Mouse (Mus musculus): Measurements from ENCODE around the gene Yipf6. TPM values are rescaled to one million over a fixed set of nuclear protein-coding genes. Genes with fewer than 3 reads are reported as not detected.
"Not testable (repeated sequence)": the region's sequence is repeated elsewhere in the genome, so short reads cannot be mapped to it uniquely, and the experiment has no call there.

The Yipf6 gene
- 24.4 and 29.5 TPM in 2 replicates for total RNA-seq (2017)

DNA sequence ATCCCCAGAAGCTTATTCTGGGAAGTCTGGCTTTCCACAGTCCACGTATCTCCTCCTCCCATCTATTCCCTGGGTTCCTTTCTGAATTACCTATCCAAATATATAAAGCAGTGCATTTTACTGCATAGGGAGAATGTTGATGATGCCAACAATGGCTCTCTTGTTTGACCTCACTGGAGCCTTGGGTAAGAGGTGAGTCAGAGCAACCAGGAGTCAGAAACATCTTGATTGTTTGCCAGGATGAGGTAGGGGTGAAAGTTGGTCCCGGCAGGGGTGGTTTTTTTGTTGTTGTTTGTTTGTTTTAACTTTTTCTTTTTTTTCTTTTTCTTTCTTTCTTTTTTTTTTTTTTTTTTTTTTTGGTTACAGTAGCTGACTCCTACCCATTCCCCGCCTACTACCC lies at the start of gene Yipf6:
Gene Yipf6 (plus strand): TSS at position 216 of the 400 bp plus-strand sequence.
- no peak for ATAC-seq (ENCODE audit: extremely low read depth, insufficient number of reproducible peaks, low FRiP score, poor library complexity, severe bottlenecking)

- no peak for ATAC-seq (ENCODE audit: extremely low read depth, insufficient number of reproducible peaks, low FRiP score, poor library complexity, severe bottlenecking)
Observed at GRCm38 (mm10) chrX:98890072-98890405, 46.1 kb upstream of the Yipf6 start.

DNA sequence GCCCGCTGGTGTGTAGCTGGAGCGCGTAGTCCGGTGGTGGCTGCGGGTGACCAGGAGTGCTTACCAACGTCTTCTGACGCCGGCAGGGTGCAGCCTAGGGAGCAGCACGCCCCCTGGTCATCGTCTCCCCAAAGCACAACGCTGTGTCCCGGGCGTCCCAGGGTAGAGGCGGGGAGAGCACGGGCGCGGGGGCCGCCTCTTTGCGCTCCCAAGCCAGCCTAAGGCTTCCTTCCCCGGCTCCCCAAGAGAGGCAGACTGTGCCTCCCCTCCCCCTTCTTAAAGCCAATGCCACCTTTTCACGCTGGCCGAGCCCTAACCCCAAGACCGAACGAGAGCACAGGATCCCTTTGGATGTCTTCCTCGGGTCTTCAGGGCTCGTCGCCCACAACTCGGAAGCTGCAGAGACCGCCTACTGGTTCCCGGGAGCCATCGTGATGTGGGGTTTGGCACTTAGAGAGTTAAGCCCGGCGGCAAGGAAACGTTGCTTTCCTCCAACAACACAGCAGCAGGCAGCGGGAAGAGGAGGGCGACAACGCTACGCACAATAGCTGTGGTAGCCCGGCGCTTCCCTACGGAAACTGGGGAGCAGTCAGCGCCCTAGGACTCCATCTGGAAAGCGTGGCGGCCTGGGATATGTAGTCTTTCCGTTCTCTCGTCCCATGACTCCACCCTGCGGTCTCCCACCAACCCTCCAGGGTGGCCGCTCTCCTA lies 45.6 kb upstream of the Yipf6 start, which contains the start of gene Ophn1:
Gene Ophn1 (minus strand): TSS at position 620 of the 711 bp plus-strand sequence.
- ATAC-seq (ENCODE audit: extremely low read depth, insufficient number of reproducible peaks, low FRiP score, poor library complexity, severe bottlenecking): no peak

- no peak for ATAC-seq (ENCODE audit: extremely low read depth, insufficient number of reproducible peaks, low FRiP score, poor library complexity, severe bottlenecking)
Observed at GRCm38 (mm10) chrX:98898307-98898706, 37.8 kb upstream of the Yipf6 start.

GRCm38 (mm10) chrX:98904226-98904625 lies 31.9 kb upstream of the Yipf6 start:
- no peak for ATAC-seq (ENCODE audit: extremely low read depth, insufficient number of reproducible peaks, low FRiP score, poor library complexity, severe bottlenecking)

DNA sequence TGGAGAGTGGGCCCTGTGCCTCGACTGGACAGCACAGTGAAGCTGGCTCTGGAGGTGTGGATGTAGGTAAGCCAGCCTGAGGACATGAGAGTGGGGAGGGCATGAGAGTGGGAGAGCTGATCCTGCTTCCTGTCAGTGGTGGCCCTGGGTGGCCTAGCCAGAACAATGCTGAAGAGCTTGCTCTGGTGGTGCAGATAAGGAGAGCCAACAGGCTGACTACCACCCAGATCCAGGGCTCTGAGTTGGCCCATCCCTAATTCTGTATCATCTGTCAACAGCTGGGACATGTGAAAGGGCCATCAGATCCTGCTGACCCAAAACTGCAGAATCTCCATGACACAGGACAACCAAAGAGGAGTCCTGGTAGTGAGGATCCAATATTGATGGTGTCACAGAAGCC lies 27.2 kb upstream of the Yipf6 start:
- ATAC-seq (ENCODE audit: extremely low read depth, insufficient number of reproducible peaks, low FRiP score, poor library complexity, severe bottlenecking): no peak

GRCm38 (mm10) chrX:98919423-98919822 lies 16.7 kb upstream of the Yipf6 start:
- ATAC-seq (ENCODE audit: extremely low read depth, insufficient number of reproducible peaks, low FRiP score, poor library complexity, severe bottlenecking): no peak

- peak; percentile 79 for ATAC-seq (ENCODE audit: extremely low read depth, insufficient number of reproducible peaks, low FRiP score, poor library complexity, severe bottlenecking)
Observed at GRCm38 (mm10) chrX:98936707-98937554, 815 bp downstream of the Yipf6 start.

- ATAC-seq (ENCODE audit: extremely low read depth, insufficient number of reproducible peaks, low FRiP score, poor library complexity, severe bottlenecking): peak; percentile 78
Observed at GRCm38 (mm10) chrX:98937555-98938294, 1.6 kb downstream of the Yipf6 start.

- 0 out of 2 replicates have a peak, but pooled peaks have one; percentile 26 for ATAC-seq (ENCODE audit: extremely low read depth, insufficient number of reproducible peaks, low FRiP score, poor library complexity, severe bottlenecking)
Observed at GRCm38 (mm10) chrX:98953941-98954340, 17.8 kb downstream of the Yipf6 start.

DNA sequence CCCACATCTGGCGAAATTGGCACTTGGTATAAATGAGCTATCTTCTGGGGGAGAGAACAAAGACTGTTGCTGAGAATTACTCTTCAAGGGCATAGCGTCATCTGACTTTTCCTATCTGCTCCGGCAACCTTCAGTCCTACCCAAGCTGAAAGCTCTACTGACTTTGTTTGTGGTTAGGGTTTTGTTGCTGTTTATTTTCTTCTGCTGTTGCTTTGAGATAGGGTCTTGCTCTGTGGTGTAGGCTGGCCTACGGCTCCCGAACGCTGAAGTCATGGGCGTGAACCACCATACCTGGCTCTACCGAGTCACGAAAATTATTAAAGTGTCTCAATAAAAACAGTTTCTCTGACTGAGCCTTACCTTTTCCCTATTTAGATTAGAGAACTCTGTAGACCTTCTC lies 22.2 kb downstream of the Yipf6 start:
- no peak for ATAC-seq (ENCODE audit: extremely low read depth, insufficient number of reproducible peaks, low FRiP score, poor library complexity, severe bottlenecking)

GRCm38 (mm10) chrX:98959050-98959449 lies 22.9 kb downstream of the Yipf6 start:
- ATAC-seq (ENCODE audit: extremely low read depth, insufficient number of reproducible peaks, low FRiP score, poor library complexity, severe bottlenecking): no peak

- ATAC-seq (ENCODE audit: extremely low read depth, insufficient number of reproducible peaks, low FRiP score, poor library complexity, severe bottlenecking): no peak
Observed at GRCm38 (mm10) chrX:98963742-98964141, 27.6 kb downstream of the Yipf6 start.

DNA sequence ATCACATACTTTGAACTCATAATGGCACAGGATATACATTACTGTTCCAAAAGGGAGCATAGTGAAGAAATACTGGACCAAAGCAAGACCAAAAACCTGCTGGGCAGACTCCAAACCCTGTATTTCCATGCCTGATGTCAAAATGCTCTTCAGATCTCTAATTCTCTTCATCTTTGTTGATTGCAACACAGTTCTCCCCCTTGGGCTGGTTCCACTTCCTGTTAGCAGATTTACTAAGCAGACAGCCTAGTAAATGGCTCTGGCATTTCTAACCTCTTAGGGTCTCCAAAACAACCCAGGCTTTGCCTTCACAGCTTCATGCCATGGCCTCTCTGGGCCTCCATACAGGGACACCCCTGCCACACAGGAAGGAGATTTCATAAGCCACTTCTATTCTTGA lies 28.4 kb downstream of the Yipf6 start:
- ATAC-seq (ENCODE audit: extremely low read depth, insufficient number of reproducible peaks, low FRiP score, poor library complexity, severe bottlenecking): no peak

GRCm38 (mm10) chrX:98986611-98987010 lies 50.5 kb downstream of the Yipf6 start:
- not testable (repeated sequence) for ATAC-seq (ENCODE audit: extremely low read depth, insufficient number of reproducible peaks, low FRiP score, poor library complexity, severe bottlenecking)

GRCm38 (mm10) chrX:98989574-98989973 lies 53.5 kb downstream of the Yipf6 start:
- ATAC-seq (ENCODE audit: extremely low read depth, insufficient number of reproducible peaks, low FRiP score, poor library complexity, severe bottlenecking): peak; percentile 51; the same call in 1 of the 2 replicates

All from neutrophil, adult 5-6 weeks (primary cell).